Mouse (Mus musculus) adrenal gland, postnatal 14 days (tissue): ENCODE measurements around the gene Esp38. TPM values are rescaled to one million over a fixed set of nuclear protein-coding genes. Genes with fewer than 3 reads are reported as not detected.
"Not testable (repeated sequence)": the region's sequence is repeated elsewhere in the genome, so short reads cannot be mapped to it uniquely, and the experiment has no call there.

Source experiments
- DNase-seq: peaks from one replicate; pipeline ENCODE4 v3.0.0; 2021; ENCODE audit warnings: mixed read lengths
- long read RNA-seq, 2 experiments: library from polyadenylated mRNA; stranded (forward); transcript quantifications; one replicate each; pipeline ENCODE4 v2.0.0; 2021
- total RNA-seq: library from RNA; stranded (reverse); gene quantifications from 2 replicates; pipeline ENCODE4 v1.2.3, GENCODE M21; 2021

Esp38 gene
- total RNA-seq, result not detected in 2 replicates
- long read RNA-seq, experiment 1, result 0 reads
- long read RNA-seq, experiment 2, result 0 reads

- DNase-seq, result no peak
Observed at GRCm38 (mm10) chr17:39950220-39950619, at the start of gene Esp38. Gene Esp38, plus strand, starts transcription at chr17:39950520.

- DNase-seq, result not testable (repeated sequence)
Observed at GRCm38 (mm10) chr17:39902928-39903545, 47.3 kb upstream of the Esp38 start.

Other genes with a start within 250 kb of the Esp38 start
- not detected in 2 replicates for gene AC192777.2, start 144.9 kb downstream of the Esp38 start, total RNA-seq